Mouse (Mus musculus) heart, embryonic 12.5 days (tissue): ENCODE measurements around the gene Ttk. TPM values are rescaled to one million over a fixed set of nuclear protein-coding genes. Genes with fewer than 3 reads are reported as not detected.

Experiments
- ATAC-seq: fragments of 200-750 bp; cut with Nextera tagmentation; 2 replicates; pipeline ENCODE4 v1.8.0; 2017; ENCODE audit warnings: moderate TSS enrichment, moderate library complexity; ENCODE audit not compliant: insufficient number of reproducible peaks, low FRiP score
- H3K27ac ChIP-seq: fragments of 300-500 bp; sonication (generic); 2 replicates; pipeline ENCODE4 v1.5.1; 2016; ENCODE audit warnings: mild to moderate bottlenecking, moderate library complexity; ENCODE audit not compliant: poor library complexity, severe bottlenecking
- H3K27me3 ChIP-seq: fragments of 300-500 bp; sonication (generic); replicated peaks from 2 replicates; pipeline ENCODE4 v1.6.1; 2016; ENCODE audit warnings: mild to moderate bottlenecking, moderate library complexity
- H3K36me3 ChIP-seq: fragments of 300-500 bp; sonication (generic); 2 replicates; pipeline ENCODE4 v1.6.1; 2016; ENCODE audit warnings: mild to moderate bottlenecking, moderate library complexity
- H3K4me1 ChIP-seq: fragments of 300-500 bp; sonication (generic); replicated peaks from 2 replicates; pipeline ENCODE4 v1.6.1; 2016; ENCODE audit warnings: mild to moderate bottlenecking
- H3K4me2 ChIP-seq: fragments of 300-500 bp; sonication (generic); 2 replicates; pipeline ENCODE4 v1.6.1; 2016; ENCODE audit warnings: mild to moderate bottlenecking, moderate library complexity
- H3K4me3 ChIP-seq: fragments of 300-500 bp; sonication (generic); 2 replicates; pipeline ENCODE4 v1.5.1; 2016; ENCODE audit warnings: mild to moderate bottlenecking
- H3K9ac ChIP-seq: fragments of 300-500 bp; sonication (generic); 2 replicates; pipeline ENCODE4 v1.6.1; 2016; ENCODE audit warnings: mild to moderate bottlenecking, moderate library complexity
- H3K9me3 ChIP-seq: fragments of 300-500 bp; sonication (generic); replicated peaks from 2 replicates; pipeline ENCODE4 v1.6.1; 2016; ENCODE audit warnings: mild to moderate bottlenecking, moderate library complexity
- WGBS: fragments of 180-500 bp; shearing (Covaris S2); methylation state at CpG from one replicate; pipeline ENCODE4 v1.1.7; 2016; 5-methylcytosine and 5-hydroxymethylcytosine counted together
- polyA plus RNA-seq: library from polyadenylated mRNA; unstranded; fragments of >200 nt; fragmentation: Nextera tagmentation; extraction: Ambion mirVana; gene quantifications from 2 replicates; pipeline ENCODE4 v1.2.1, GENCODE M21; 2016

Gene Ttk
- polyA plus RNA-seq, 1 experiment from 2014 or later: 20.9 TPM

DNA sequence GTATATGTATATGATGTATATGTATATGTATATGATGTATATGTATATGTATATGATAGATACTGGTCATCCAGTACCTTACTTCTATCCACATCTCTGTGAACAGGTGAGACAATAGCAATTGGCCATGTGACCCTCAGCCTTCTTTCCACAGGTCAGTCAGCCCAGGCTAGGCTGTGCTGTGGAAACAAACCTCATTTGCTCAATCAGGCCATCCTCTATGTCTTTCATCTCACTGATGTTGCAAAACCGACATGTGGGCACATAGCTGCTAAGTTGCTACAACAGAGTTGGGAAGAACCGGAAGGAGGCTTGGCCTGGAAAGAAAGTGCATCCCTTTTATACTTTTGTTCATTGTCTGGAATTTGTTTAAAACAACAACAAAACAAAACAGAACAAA, 67.6 kb downstream of the Ttk start:
- WGBS: 74% methylated on average over 2 of the region's 2 CpGs
- no peak overlapping the region for H3K4me3 ChIP-seq
- no peaks in the 10 kb centered on the region for H3K27me3 ChIP-seq
- ATAC-seq: no peak
- H3K4me2 ChIP-seq: no peak overlapping the region
- no peak overlapping the region for H3K9ac ChIP-seq
- H3K36me3 ChIP-seq: no peaks in the 10 kb centered on the region
- no peaks in the 10 kb centered on the region for H3K4me1 ChIP-seq
- no peak overlapping the region for H3K27ac ChIP-seq
- no peaks in the 10 kb centered on the region for H3K9me3 ChIP-seq

DNA sequence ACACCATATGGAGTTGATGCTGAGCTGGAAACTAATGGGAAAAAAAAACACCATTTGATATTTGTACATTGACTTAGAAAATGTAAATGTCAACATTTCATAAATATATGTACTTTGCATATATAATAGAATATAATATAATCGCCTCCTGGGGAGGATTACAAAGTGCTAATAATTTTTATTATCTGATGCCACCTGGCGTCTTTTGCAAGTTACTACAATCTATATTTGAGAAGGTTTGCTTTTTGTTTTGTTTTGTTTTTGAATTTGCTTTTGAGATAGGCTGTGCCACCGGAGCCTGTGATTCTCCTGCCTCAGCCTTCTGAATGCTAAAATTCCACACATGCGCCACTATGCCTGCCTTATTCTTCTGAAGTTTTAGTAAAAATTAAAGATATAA, 71.3 kb downstream of the Ttk start:
- Histone ChIP-seq H3K36me3 (no peaks in the 10 kb centered on the region), H3K27ac (no peak overlapping the region), H3K4me3 (no peak overlapping the region), H3K9ac (no peak overlapping the region), H3K9me3 (no peaks in the 10 kb centered on the region), H3K4me1 (no peaks in the 10 kb centered on the region), H3K4me2 (no peak overlapping the region), H3K27me3 (no peaks in the 10 kb centered on the region)
- 52% methylated on average over 4 of the region's 4 CpGs for WGBS
- ATAC-seq: no peak

DNA sequence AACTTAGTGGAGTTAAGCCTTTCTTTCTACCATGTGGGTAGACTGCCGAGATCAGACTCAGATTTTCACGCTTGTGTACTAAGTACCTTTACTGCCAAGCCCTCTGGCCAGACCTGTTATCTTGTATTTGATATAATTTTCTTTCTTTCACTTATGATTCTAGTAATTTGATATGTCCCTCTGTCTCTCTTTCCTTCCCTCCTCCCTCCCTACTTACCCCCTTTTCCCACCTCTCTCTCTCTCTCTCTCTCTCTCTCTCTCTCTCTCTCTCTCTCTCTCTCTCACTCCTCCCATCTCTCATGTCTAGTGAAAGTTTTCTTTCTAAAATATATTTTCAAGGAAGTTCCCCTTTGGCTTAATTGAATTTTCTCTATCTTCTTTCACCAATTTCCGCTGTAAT, 72.5 kb downstream of the Ttk start:
- Histone ChIP-seq H3K27ac (no peak overlapping the region), H3K27me3 (no peaks in the 10 kb centered on the region), H3K9me3 (no peaks in the 10 kb centered on the region), H3K4me1 (no peaks in the 10 kb centered on the region), H3K9ac (no peak overlapping the region), H3K4me3 (no peak overlapping the region), H3K4me2 (no peak overlapping the region), H3K36me3 (no peaks in the 10 kb centered on the region)
- WGBS: 73% methylated on average over 3 of the region's 3 CpGs
- no peak for ATAC-seq

DNA sequence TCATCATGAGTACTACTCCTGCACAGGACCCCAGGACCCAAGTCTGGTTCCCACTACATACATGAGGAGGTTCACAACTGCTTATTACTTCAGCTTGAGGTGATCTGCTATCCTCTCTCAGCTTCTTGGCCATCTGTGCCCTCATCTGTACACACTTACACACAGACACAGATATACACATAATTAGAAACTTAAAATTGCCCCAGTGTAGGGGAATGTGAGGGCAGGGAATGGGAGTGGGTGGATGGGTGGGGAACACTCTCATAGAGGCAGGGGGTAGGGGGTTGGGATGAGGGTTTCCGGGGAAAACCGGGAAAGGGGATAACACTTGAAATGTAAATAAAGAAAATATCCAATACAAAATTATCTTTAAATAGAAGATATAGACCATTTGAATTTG, 75.3 kb downstream of the Ttk start:
- no peaks in the 10 kb centered on the region for H3K27me3 ChIP-seq
- WGBS: 79% methylated on average over 2 of the region's 2 CpGs
- H3K9me3 ChIP-seq: no peaks in the 10 kb centered on the region
- no peaks in the 10 kb centered on the region for H3K36me3 ChIP-seq
- no peak for ATAC-seq
- H3K4me2 ChIP-seq: no peak overlapping the region
- H3K4me1 ChIP-seq: no peaks in the 10 kb centered on the region
- H3K9ac ChIP-seq: no peak overlapping the region
- H3K4me3 ChIP-seq: no peak overlapping the region
- no peak overlapping the region for H3K27ac ChIP-seq

GRCm38 (mm10) chr9:83910926-83911325, 76.4 kb downstream of the Ttk start:
- 80% methylated on average over 2 of the region's 2 CpGs for WGBS
- no peak overlapping the region for H3K27ac ChIP-seq
- no peak overlapping the region for H3K4me3 ChIP-seq
- H3K4me2 ChIP-seq: no peak overlapping the region
- H3K27me3 ChIP-seq: no peaks in the 10 kb centered on the region
- no peak for ATAC-seq
- H3K9me3 ChIP-seq: no peaks in the 10 kb centered on the region
- no peak overlapping the region for H3K9ac ChIP-seq
- H3K36me3 ChIP-seq: no peaks in the 10 kb centered on the region
- no peaks in the 10 kb centered on the region for H3K4me1 ChIP-seq

Other genes starting within 250 kb of the Ttk start
- gene Elovl4, start 28.4 kb upstream of the Ttk start, polyA plus RNA-seq: 4.0 and 4.7 TPM in 2 replicates
- gene Bckdhb, start 90.5 kb downstream of the Ttk start, polyA plus RNA-seq: 49.4 and 50.0 TPM in 2 replicates